Mouse (Mus musculus): ENCODE measurements at regions not wholly inside any gene's neighbourhood (a gene's known extent, or its start where the extent isn't known, plus 50 kb on each side); places are given as distances from the start of the nearest gene placed in this dataset.

GRCm38 (mm10) chr11:42965732-42966131, 69.8 kb upstream of the Gm9972 start:
- intact Hi-C loops (cut with DNase I), result no loop called here
- Histone ChIP-seq H3K27ac (no peak overlapping the region), H3K4me3 (no peak overlapping the region)
- no peak for DNase-seq (ENCODE audit: extremely low spot score in 1 of 2, low spot score in 2 of 2)
- no peak for TF ChIP-seq CTCF (IDR thresholded peaks at IDR 0.05)

- Histone ChIP-seq H3K4me3 (no peak overlapping the region), H3K27ac (no peak overlapping the region)
- intact Hi-C loops (cut with DNase I), result no loop called here
- no peak for TF ChIP-seq CTCF (IDR thresholded peaks at IDR 0.05)
- no peak for DNase-seq (ENCODE audit: extremely low spot score in 1 of 2, low spot score in 2 of 2)
Observed at GRCm38 (mm10) chr11:42978245-42978644, 57.3 kb upstream of the Gm9972 start.
